Mouse (Mus musculus) ES-CJ7 (cell line): ENCODE data around the gene Ascl4.

Source experiments
- DNase-seq: peaks from one replicate; pipeline ENCODE4 v3.0.0; 2011; ENCODE audit warnings: low read depth, low spot score

Gene Ascl4

DNA sequence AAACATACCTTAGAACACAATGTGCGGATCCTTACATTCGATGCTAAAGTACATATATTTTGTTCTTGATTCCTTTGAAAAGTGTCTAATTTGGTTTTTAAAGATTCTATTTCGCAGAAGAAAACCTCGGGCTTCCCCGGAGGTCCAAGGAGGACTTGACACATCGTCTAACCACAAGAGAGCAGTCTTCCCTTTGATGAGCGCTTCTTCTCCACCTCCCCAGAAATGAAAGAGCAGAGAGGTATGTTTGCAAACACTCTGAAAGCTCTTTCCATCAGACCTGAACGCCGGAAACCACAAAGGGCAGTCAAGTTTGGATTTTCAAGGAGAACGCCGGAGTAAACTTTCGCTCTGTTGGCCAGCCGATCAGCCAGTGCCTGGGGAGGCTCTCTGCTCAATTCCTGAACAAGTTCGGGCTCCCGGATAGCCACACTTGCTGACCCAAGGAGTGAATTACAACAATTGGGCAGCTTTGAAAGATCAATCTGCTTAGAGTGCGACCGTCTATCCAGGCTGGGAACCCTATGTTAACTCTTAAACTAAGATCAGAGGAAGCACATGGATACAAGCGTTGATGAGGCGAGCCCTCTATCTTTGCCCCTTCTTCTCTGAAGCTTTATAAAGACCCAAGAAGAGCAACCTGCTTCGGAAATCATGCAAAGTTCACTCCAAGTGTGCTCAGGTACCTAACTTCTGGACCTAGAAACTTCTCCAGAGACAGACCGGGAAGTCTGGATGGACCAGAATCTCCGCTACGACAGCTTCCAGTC lies at the start of gene Ascl4:
Gene Ascl4 (plus strand): TSS at position 6 of the 770 bp plus-strand sequence.
- peak; percentile 40 for DNase-seq

DNA sequence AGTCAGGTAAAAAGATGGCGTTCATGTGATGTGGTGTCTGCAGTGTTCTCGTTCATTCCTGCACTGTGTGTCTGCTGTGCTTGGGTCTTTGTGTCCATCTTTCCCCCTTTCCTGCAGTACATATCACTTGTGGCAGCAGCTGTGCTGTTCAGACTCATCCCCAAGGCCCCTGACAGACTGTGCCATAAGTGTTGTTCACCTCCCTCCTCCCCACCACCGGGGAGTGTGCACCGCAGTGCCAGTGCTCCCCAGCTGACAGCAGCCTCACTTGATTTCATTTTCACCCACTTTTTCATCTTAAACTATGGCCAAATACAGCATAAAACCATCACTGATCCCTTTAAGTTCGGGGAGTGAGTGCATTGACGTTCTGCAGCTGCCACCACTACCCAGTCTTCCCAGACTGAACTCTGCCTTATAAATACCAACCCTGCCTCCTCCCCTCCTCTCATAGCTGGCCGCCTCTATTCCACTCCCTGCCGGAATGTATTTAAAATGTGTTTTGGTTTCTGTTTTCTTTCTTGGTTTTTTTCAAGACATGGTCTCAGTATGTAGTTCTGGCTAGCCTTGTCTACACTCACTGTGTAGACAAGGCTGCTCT lies 47.5 kb upstream of the Ascl4 start:
- no peak for DNase-seq

DNA sequence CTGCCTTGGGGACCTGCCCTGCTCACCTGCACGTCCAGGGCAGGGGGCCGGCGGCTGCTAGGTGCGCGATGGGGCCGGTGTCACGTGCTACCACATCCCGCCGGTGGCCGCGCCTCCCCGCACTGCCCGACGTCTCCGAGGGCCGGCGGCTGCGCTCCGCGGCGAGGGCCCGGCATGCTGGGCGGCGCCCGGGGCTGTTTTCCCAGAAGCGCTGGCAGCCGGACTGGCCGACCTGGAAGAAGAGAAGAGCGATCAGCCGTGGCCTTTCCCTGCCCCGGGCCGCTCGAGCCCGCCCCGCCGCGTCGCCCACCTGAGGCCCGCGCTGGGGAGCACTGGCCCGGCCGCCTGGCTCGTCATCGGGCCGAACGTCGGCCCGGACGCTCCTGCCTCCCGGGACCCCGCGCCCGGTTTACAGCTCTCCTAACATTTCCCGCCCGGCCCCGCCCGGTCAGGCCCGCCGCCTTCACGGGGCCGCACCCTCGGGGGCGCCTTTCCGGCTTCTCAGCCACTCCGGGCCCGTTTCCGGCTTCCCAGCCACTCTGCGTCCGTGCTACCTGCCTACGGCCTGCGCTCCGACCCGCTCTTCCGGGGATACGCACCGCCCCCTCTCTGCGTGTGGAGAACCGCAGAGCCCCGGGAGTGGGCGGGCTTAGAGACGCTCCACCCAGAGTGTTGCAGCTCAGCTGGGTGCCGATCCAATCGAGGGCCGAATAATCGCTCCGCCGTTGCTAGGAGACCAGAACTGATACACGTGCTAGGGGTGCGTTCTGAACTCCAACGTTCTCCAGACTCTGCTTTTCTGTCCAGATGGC lies 10.8 kb upstream of the Ascl4 start, which contains the start of gene Prdm4:
Gene Prdm4 (minus strand): TSS at position 645 of the 812 bp plus-strand sequence.
- DNase-seq: peak; percentile 98

DNA sequence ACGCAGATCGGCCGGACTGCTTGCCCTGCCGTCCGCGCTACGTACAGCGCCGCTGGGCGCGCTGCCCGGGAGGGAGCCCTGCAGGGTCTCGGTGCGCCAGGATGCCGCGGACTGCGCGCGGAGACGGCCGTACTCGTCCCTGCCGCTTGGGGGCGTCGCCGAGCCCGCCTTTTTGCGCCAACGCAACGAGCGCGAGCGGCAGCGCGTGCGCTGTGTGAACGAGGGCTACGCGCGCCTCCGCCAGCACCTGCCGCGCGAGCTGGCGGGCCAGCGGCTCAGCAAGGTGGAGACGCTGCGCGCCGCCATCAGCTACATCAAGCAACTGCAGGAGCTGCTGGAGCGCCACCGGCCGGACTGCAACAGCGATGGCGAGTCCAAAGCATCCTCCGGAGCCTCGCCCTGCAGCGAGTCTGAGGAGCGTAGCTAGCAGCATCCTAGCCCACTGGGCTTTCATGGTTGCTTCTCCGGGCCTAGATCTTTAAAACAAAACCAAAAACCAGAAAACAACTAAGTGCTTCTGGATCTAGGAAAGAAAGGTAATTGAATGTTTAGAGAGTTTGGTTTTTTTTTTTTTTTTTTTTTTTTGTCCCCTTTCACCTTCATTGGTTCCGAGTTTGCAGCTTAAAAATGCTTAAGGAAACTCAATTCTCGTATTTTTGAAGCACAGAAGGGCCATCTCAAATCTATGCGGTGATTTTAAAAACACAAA lies 1.2 kb downstream of the Ascl4 start:
- DNase-seq: peak; percentile 92

DNA sequence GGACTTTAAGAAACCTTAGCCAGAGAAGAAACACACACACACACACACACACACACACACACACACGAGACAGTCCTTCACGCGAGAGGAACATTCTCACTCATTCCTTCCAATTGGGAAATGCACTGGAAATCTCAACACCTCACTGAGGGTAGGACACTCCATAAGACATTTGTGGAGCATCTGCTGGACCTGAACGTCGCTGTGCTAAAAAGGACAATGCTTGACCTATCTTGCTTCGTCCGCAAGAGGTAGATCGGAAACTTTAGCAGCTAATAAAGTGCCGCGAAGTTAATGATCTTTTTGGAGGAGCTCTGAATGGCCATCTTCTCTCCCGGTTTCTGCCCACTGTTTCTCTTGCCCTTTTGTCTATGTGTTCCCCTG lies 1.7 kb downstream of the Ascl4 start:
- peak; percentile 16 for DNase-seq

DNA sequence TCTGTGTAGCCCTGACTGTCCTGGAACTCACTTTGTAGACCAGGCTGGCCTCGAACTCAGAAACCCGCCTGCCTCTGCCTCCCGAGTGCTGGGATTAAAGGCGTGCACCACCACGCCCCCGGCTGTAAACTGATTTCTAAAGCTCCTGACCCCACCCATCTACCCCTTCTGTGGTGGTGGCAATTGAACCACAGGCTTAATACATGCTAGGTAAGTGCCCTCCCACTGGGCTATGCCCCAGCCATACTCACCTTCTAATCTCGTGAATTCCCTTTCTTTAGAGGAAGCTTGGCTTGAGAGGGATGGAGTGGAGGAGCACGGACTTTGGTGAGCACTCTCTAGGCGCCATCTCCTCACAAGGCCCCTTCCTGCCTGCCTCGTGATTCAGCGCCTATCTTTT lies 2.5 kb downstream of the Ascl4 start:
- DNase-seq: peak; percentile 61

DNA sequence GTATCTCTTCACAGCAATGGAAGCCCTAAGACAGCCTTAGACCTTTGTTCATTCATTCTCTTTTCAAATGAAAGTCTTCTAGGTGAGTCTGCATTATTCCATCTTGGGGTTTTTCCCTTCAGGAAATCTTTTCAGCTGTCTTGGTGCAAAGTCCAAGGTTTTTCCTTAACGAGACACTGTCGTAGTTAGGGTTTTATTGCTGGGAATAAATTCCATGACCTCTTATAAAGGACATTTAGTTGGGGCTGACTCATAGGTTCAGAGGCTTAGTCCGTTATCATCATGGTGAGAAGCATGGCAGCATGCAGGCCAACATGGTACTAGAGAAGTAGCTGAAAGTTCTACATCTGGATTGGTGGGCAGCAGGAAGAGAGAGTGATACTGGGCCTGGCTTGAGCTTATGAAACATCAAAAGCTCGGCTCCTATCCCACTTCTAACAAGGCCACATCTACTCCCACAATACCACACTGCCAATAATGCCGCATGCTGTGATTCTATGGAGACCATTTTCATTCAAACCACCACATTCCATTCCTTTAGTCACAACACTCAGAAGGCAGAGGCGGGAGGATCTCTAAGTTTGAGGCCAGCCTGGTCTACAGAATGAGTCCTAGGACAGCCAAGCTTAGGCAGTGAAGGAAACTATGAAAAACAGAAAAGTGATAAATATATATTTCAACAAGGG lies 8.9 kb downstream of the Ascl4 start:
- peak; percentile 22 for DNase-seq

DNA sequence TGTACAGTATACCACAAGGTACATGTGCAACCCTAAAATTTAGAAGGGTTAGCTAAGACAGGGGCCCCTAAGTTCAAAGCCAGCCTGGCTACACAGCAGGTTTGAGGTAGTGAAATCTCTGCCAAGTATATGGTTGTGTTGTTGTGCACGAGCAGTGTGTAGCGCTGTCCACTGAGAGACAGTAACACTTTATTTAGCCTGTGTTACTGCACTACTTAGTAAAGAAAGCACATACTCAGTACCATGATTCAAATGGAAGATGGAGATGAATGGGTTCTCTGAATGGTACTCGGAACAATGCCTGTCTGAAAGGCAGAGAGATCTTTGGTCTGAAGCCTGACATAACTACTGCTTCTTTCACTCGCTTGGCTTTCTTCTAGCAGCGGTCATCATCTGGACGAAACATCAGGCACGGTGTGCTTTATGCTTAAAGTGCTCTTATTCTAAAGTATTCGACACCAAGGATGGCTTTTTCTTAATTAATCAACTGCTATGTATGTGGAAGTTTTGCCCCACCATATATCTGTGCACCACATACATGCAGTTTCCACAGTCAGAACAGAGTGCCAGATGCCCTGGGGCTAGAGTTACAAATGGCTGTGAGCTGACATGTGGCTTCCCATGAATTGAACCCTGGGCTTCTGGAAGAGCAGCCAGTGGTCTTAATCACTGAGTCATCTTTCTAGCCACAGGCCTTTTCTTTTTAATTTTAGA lies 21.2 kb downstream of the Ascl4 start:
- no peak for DNase-seq

DNA sequence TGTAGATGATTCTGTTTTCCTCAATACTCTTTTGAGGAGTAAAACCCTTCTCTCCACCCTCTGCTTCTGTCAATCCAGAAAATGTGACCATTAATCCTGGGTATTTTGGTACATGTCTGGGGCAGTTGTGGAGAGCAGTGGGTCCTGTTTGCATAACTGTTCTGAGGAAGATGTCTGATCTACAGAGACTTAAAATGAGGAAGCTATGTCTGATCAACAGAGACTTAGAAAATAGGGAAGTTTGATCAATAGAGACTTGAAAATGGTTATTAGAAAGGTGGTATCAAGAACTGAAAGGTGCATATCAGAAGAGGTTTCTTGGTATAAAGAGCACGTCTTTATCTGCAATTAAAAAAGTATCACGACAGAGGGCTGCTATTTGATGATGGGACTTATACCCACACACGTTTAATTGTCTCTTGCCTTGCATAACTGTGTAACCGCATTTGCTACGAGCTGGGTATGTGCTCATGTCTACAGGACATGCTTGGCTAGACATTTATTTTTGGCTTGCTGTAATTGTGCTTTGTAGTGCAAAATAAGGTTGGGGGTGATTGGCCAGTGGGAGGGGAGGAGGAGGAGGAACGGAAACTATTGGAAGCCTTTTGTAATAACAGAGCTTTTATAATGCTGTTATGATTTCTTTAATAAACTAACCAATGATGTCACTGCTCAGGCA lies 24.4 kb downstream of the Ascl4 start:
- no peak for DNase-seq

DNA sequence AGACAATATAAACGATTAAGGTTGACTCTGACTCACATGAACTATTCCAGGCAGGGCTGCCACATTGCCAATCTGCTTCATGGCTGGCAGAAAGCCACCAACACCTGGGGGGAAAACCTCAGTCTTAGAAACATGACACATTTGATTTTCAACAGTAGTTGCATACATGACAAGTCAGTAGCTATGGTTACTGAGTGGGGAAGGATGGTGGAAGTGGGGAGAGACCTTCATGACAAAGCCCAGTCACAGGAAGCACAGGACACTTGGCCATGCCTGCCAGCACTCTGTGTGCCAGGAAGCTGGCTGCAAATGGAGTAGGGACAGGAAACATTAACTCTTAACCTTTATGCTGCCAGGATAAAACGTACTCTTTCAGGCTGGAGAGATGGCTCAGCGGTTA lies 25.9 kb downstream of the Ascl4 start:
- DNase-seq: no peak

DNA sequence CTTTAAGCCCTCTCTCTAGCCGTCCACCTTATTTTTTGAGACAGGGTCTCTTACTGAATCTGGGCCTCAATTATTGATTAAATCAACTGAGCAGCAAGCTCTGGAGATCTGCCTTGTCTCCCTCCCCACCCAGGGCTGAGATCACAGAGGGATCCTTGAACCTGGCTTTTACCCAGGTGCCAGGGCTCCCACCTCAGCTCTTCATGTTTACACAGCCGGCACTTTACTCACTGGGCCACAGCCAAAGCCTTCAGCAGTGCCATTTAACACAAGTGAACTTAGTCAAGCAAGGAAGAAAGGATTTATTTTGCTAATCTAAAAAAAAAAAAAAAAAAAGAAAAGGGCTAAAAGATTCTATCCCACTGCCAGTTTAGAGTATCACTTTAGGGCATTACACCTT lies 26.9 kb downstream of the Ascl4 start:
- DNase-seq: no peak

DNA sequence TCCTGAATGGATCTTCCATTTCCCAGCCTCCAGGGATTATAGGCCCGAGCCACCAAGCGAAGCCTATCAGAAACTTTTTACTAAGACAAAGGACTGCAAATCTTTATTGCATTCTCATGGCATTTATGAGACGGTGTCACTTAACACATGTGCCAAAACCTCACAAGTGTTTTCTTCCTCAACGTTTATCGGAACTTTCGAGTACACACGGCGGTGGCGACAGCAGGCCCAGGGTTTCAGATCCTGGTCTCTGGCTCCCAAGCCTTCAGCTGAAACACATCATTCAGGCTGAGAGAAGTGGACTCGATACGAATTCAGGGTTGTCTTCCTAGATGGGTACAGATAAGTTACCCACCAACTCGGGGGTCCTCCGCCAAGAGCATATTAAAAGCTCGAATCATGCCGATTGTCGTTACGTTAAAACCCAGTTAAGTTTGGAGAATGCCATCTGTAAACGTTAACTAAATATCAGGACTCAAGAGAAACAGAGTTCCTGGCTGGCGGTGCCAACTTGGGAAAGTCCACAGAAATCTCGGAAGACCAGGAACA lies 29.5 kb downstream of the Ascl4 start:
- DNase-seq: no peak

DNA sequence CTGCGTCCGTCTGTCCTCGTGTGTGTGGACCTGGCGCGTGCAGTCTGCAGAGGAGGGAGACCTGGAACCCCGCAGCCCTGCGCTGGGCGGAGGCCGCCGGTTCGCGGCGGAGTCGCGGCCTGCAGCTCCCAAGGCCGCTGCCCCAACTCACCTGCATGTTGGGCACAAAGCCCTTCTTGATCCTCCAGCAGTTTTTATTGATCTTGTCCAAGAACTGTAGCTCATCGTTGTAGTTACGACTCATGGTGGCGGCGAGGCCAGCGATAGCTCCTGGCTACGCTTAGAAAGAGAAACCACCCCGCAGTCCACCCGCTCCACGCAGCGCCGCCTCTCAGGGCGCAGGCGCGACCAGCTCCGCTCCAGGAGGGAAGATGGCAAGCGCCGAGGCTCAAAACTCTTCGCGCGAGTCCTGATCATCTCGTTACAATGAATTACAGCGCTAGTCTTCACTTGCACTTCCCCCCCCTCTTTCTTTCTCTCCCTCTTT lies 30.0 kb downstream of the Ascl4 start, which contains the start of gene Rtcb:
Gene Rtcb (minus strand): TSS at position 360 of the 487 bp plus-strand sequence.
- DNase-seq: peak; percentile 95

DNA sequence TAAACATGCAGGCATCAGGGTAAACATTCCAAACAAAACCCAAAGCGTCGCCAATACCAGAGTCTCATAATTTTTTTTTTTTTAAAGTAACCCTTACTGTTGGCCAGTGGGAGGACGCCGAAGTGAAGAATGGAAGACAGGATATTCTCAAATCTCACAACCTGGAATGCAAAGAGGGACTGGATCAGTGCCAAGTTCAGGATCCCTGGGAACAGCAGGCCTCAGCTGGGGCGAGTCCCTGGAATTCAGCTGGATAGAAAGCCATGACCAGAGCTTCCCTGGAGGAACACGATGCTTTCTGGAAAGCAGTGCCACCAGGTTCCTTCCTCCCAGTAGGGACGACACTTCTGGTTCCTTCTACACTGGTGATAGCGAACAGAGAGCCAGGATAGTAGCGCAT lies 35.4 kb downstream of the Ascl4 start:
- no peak for DNase-seq

DNA sequence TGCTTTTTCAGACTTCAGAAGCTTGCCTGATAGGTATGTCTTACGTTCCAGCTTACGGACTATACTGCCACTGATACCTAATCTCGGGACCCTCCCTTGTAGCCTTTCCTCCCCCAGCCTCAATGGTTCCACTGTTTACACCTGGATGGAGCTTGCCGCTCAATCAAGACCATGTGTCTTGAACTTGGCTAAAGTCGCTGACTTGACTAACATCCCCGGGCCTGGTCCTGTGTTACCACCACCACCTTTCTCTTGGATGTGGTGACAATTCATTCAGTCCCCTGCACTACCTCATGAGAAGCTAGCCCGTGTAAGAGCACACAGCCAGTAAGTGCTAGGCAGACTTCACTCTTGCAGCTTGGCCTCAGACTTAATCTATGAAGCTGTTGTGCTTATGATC lies 36.8 kb downstream of the Ascl4 start:
- DNase-seq: no peak

DNA sequence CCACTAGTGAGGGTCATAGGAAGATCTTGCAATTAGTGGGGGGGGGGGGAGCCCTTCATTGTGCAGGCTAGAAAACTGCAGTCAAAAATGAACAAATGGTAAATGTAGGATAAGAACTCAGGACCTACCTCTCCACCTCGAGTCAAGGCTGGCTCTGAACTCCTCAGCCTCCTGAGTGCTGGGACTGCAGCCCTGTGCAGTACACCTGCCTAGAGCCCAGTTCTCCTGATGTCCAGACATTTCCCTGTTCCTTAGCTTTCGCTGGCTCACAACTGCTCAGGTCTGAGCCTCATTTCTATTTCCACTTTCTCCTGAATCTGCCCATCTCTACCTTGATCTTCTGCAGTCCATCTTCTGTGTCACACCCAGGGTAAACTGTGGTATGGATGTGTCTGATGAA lies 39.0 kb downstream of the Ascl4 start:
- no peak for DNase-seq

DNA sequence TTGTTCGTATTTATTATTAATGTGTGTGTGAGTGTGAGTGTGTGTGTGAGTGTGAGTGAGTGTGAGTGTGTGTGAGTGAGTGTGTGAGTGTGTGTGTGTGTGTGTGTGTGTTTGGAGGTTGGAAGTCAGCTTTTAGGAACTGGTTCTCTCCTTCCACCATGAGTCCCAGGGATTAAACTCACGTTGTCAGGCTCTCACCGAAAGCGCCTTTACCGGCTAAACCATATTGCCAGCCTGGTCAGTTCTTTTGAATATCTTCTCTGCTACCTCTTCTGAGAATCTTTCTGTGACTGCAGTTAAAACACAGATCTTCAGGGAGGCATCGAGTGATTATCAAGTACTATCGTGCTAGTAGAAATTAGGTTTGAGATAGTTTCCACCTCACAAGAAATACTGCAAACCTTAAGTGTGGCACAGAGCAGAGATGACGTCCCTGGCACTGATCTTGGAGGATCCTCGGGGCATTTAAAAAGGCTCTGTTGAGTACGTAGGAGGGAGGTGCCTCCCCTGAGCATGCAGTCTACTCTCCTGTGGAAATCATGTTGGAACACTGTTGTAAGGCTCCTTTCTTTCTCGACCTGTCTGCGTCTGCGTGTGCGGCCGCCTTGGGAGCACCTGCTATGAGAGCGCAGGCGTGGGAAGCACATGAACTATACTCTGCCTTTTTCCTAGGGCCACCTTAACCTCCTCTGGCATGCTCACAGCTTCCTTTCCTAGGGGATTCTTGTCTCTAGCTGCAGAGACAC lies 40.1 kb downstream of the Ascl4 start:
- no peak for DNase-seq

DNA sequence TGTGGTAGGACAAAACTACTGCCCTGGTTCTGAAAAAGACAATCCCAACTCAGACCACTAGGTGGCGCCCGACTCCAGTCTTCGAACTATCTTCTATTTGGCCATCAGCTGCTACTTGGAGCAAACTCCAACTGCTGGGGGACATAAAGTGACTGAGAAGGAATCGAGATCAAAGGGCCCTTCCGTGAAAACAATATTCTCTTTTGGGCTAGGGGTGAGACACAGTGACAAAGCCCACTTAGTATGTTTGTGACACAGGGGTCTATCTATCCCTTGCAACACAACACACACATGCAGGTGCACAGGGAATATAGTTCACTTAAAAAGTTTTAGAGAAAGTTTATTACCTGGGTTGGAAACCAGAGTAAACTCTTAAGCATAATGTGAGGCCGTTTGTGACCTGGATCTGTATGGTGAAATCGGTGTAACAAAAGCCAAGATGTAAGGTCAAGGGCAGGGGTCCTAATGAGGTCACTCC lies 40.7 kb downstream of the Ascl4 start:
- DNase-seq: peak; percentile 74

DNA sequence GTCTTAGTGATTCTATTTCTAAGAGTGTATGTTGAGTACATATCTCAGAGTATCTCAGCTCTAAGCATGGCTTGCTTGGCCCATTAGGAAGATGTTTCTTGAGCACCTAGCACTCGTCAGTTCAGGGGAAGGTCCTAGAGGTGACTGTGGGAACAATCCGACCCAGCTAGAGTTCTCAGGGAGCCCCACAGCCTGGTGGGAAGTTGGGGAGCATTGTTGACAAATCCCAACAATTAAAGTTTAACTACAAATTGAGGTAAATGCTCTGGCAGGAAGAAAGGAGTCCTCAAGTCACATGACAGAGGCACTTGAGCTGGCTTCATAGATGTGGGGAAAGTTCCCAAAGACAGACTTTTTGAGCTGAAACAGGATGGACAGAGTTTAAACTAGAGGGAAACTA lies 41.2 kb downstream of the Ascl4 start:
- no peak for DNase-seq
